Mouse (Mus musculus): Measurements from ENCODE around the gene Cox20.

Cox20 gene

GRCm38 (mm10) chr1:178340213-178340612, 21.3 kb downstream of the Cox20 start:
- in situ Hi-C loops (cut with MboI; ENCODE audit: low pct_unique_long_range_greater_than_20kb in 1 of 2, low sequenced_read_pairs in 2 of 2, unreplicated experiment in 1 of 2), result loop anchor here in 1 of 2 experiments (25.0 kb wide), 1 partner anchor 1422 kb away; no protein-coding TSS in a partner anchor

- in situ Hi-C loops (cut with MboI; ENCODE audit: low pct_unique_long_range_greater_than_20kb in 1 of 2, low sequenced_read_pairs in 2 of 2, unreplicated experiment in 1 of 2), result loop anchor here in 1 of 2 experiments (25.0 kb wide), 1 partner anchor 1421 kb away; no protein-coding TSS in a partner anchor
Observed at GRCm38 (mm10) chr1:178341435-178341834, 22.5 kb downstream of the Cox20 start.

GRCm38 (mm10) chr1:178342063-178342462, 23.1 kb downstream of the Cox20 start:
- in situ Hi-C loops (cut with MboI; ENCODE audit: low pct_unique_long_range_greater_than_20kb in 1 of 2, low sequenced_read_pairs in 2 of 2, unreplicated experiment in 1 of 2), result loop anchor here in 1 of 2 experiments (25.0 kb wide), 1 partner anchor 1420 kb away; no protein-coding TSS in a partner anchor

GRCm38 (mm10) chr1:178342612-178343011, 23.7 kb downstream of the Cox20 start:
- in situ Hi-C loops (cut with MboI; ENCODE audit: low pct_unique_long_range_greater_than_20kb in 1 of 2, low sequenced_read_pairs in 2 of 2, unreplicated experiment in 1 of 2), result loop anchor here in 1 of 2 experiments (25.0 kb wide), 1 partner anchor 1420 kb away; no protein-coding TSS in a partner anchor

GRCm38 (mm10) chr1:178344071-178344805, 25.3 kb downstream of the Cox20 start:
- in situ Hi-C loops (cut with MboI; ENCODE audit: low pct_unique_long_range_greater_than_20kb in 1 of 2, low sequenced_read_pairs in 2 of 2, unreplicated experiment in 1 of 2), result loop anchor here in 1 of 2 experiments (25.0 kb wide), 1 partner anchor 1418 kb away; no protein-coding TSS in a partner anchor

- in situ Hi-C loops (cut with MboI; ENCODE audit: low pct_unique_long_range_greater_than_20kb in 1 of 2, low sequenced_read_pairs in 2 of 2, unreplicated experiment in 1 of 2), result no loop called here
Observed at GRCm38 (mm10) chr1:178350792-178351191, 31.9 kb downstream of the Cox20 start.

- in situ Hi-C loops (cut with MboI; ENCODE audit: low pct_unique_long_range_greater_than_20kb in 1 of 2, low sequenced_read_pairs in 2 of 2, unreplicated experiment in 1 of 2), result no loop called here
Observed at GRCm38 (mm10) chr1:178351643-178352042, 32.7 kb downstream of the Cox20 start.

- in situ Hi-C loops (cut with MboI; ENCODE audit: low pct_unique_long_range_greater_than_20kb in 1 of 2, low sequenced_read_pairs in 2 of 2, unreplicated experiment in 1 of 2), result no loop called here
Observed at GRCm38 (mm10) chr1:178354576-178354975, 35.6 kb downstream of the Cox20 start.

- in situ Hi-C loops (cut with MboI; ENCODE audit: low pct_unique_long_range_greater_than_20kb in 1 of 2, low sequenced_read_pairs in 2 of 2, unreplicated experiment in 1 of 2), result no loop called here
Observed at GRCm38 (mm10) chr1:178357776-178358710, 39.1 kb downstream of the Cox20 start.

GRCm38 (mm10) chr1:178360264-178360663, 41.3 kb downstream of the Cox20 start:
- in situ Hi-C loops (cut with MboI; ENCODE audit: low pct_unique_long_range_greater_than_20kb in 1 of 2, low sequenced_read_pairs in 2 of 2, unreplicated experiment in 1 of 2), result no loop called here

GRCm38 (mm10) chr1:178360702-178361101, 41.8 kb downstream of the Cox20 start:
- in situ Hi-C loops (cut with MboI; ENCODE audit: low pct_unique_long_range_greater_than_20kb in 1 of 2, low sequenced_read_pairs in 2 of 2, unreplicated experiment in 1 of 2), result no loop called here

GRCm38 (mm10) chr1:178365171-178365570, 46.2 kb downstream of the Cox20 start:
- in situ Hi-C loops (cut with MboI; ENCODE audit: low pct_unique_long_range_greater_than_20kb in 1 of 2, low sequenced_read_pairs in 2 of 2, unreplicated experiment in 1 of 2), result no loop called here

- in situ Hi-C loops (cut with MboI; ENCODE audit: low pct_unique_long_range_greater_than_20kb in 1 of 2, low sequenced_read_pairs in 2 of 2, unreplicated experiment in 1 of 2), result no loop called here
Observed at GRCm38 (mm10) chr1:178368121-178368520, 49.2 kb downstream of the Cox20 start.

- in situ Hi-C loops (cut with MboI; ENCODE audit: low pct_unique_long_range_greater_than_20kb in 1 of 2, low sequenced_read_pairs in 2 of 2, unreplicated experiment in 1 of 2), result no loop called here
Observed at GRCm38 (mm10) chr1:178368548-178369271, 49.8 kb downstream of the Cox20 start.

- in situ Hi-C loops (cut with MboI; ENCODE audit: low pct_unique_long_range_greater_than_20kb in 1 of 2, low sequenced_read_pairs in 2 of 2, unreplicated experiment in 1 of 2), result no loop called here
Observed at GRCm38 (mm10) chr1:178369272-178369651, 50.3 kb downstream of the Cox20 start.

Measured in mouse embryonic stem cell (cell line).